Mouse (Mus musculus) adrenal gland, postnatal 10 days (tissue): Measurements from ENCODE around the gene Cttnbp2nl. TPM values are rescaled to one million over a fixed set of nuclear protein-coding genes. Genes with fewer than 3 reads are reported as not detected.

ENCODE experiments used
- DNase-seq: peaks from one replicate; pipeline ENCODE4 v3.0.0; 2021; ENCODE audit warnings: mixed read lengths
- total RNA-seq, 2 experiments: library from RNA; stranded (reverse); gene quantifications; 2 replicates each; pipeline ENCODE4 v1.2.3; 2021

The Cttnbp2nl gene
- total RNA-seq, 2 experiments from 2014 or later = 22.3 to 29.2 TPM

DNA sequence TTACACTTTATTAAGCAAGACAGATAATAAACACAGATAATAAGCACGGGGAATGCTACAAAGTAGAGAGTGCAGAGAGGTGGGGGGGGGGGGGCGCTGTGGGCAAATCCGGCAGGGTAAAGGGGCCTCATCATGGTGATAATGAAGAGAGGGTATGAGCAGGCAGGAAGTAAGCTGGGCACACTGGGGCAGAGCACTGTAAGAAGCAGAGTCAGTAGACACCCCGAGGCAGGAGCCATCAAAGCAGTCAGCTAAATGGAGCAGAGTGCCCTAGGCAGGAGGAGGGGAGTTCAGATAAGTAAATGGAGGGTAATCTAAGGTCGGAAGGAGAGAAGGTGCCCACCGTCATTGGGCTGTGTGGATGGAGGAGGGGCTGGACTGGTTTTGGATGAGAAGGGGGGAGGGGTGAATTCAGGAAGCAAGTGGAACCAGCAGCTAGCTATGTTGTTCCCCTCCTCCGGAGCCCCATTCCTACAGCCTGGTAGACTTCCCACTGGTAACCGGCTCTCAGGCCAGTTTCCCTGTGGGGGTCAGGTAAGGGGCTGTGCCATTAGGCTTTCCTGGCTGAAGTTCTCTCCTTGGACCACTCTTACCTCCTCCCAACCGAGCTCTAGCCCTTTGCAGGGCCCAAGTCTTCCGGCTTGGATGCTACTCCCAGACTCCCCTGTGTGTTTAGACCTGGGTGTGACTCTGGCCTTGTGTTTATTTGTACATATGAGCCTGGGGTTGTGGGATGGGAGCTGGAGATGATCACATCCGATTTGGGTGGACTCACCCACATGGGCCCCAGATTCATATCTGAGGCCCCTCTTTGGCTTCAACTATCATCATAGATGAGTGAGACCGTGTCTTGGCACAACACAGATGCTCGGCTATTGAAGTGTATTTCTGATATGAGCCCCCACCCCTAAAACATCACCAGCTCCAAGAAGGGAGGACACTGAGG, 89.3 kb downstream of the Cttnbp2nl start:
- DNase-seq = no peak

DNA sequence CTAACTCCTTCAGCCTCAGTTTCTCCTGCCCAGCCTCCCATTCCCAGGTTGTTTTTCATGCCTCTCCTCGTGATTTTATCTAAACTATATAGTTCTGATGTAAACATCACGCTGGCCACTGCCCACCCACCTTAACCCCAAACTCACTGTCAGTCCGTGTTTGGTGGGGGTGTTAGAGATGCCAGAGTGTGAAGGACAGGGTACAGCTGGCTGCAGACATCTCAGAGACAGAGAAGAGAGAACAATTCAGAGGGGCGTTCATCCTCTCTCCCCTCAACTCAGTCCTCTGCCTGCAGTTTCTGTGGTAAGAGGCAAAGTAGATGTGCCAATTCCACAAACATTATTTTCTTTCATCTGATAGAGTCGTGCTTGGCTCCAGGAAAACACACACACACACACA, 90.1 kb downstream of the Cttnbp2nl start:
- DNase-seq = no peak

DNA sequence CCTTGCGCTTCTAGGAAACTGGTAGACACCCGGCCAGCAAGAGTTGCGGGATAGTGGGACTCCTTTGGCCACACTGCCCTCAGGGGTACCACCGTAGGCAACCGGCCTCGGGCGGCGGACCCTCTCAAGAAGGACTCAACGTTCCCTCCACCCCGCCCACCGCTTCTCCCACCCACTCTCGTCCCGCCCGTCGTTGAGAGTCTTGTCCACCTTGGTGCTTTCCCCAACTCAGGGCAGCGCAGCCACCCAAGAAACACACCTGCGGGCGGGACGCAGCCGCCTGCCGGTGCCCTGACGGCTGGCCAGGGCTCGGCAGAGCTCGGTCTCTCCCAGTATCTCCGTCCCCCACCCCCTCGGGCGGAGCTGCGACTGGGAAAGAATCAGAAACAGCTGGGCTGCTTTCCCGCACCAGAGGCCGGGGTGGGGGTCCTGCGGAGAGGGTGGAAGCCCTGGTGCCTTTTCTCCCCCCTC, 90.8 kb downstream of the Cttnbp2nl start:
- peak; percentile 44 for DNase-seq

DNA sequence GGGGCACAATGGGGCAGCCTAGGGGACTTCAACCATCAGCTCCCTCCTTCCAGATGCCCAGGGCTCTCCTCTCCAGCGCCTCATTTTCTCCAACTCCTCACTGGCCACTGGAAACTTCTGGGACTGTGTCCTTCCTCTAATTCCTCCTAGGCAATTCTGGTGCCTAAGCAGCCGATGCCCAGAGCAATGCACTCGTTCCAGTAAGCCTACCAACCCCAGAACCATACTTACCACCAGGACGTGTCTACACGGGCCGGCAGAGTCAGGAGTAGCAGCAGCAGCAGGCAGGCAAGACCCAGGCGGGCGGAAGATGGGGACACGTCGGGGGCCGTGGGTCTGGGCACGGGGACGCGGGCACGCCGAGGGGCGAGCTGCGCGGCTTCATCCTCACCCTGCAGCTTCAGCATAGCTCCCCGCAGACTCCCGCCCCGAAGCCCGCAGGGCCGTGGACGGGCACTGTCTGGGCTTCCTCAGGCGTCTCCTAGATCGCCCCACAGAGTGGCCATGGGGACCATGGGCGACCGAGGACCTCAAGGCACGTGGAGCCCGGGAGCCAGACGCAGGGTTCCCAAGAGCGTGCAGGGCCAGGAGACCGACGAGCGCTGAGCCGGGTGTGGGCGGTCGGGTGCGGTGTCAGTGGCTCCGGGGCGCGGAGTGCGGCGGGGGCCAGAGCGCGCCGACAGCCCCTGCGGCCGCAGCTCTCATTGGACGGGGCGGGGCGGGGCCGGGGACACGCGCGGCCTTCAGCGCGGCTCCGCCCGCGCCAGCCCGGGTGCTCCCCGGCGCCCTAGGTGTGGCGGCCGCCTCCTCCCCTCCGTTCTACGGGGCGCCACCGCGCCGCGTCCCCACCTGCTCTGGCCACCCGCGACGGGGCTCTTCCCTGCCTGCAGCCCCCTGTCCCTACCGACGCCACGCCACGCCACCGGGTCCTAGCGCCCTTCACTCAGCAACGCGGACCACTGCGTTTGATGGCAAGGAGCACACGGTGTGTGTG, 91.6 kb downstream of the Cttnbp2nl start, which contains the start of gene Wnt2b:
Wnt2b (minus strand) TSS at position 856 of the 994 bp plus-strand sequence.
- peak; percentile 59 for DNase-seq

DNA sequence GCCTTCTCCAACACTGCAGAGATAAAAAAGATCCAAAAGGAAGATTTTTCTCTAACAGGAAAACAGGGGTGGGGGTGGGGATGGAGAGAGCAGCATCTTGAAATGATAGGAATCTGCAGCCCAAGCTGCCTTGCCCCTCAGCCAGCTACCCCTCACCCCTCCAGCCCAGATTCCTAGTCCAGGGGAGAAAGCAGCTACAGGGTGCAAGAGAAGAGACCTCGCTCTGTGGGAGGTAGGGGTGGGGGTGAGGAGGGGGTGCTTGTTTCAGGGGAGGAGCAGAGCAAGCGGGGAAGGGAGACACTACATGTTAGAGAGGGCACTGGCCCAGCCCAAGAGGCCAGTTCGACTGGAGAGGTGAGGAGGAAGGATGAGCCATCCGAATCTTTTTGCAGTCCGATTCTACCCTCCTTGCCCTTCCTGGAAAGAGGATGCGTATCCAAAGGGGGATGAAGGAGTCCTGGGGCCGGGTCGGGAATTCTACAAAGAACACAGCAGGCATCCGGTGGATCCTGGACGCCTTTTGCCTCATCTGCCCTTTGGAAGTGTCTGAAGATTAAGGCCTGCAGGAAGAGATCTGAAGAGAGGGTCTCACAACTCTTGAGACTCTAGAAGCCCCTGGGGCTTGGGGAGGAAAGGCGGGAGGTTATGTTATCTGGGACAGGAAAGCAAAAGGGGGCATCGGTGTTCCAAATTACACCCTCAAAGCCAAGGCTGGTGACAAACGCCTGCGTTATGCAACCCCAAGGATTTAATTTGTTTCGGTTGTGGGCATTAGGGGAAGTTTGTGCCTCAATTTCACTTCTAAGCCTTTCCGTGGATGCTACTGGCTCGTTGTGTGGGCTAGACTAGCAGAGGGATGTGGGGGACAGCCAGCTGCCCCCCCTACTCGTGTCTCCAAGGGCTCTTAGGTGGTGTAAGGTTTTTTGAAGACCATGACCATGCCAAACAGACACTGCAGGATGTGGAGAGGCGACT, 92.6 kb downstream of the Cttnbp2nl start:
- no peak for DNase-seq

DNA sequence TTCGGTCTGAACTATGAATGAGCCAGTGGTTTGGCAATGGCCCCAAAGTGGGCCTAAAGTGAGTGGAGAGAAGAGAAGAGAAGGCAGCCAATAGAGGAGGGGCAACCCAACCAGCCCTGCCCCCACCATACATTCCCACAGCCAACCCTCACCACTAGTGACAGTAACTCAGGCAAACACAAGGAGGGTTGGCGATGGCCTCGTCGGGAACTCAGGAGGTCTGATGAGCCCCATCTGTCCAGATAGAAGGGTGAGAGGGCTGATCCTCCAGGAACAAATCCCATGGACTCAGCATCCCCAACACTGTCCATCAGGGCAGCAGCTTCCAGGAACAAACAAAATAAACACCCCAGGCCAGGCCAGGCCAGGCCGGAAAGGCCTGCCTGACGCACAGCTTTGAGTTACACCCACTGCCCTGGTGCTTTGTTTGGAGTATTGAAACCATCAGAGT, 96.8 kb downstream of the Cttnbp2nl start:
- no peak for DNase-seq

DNA sequence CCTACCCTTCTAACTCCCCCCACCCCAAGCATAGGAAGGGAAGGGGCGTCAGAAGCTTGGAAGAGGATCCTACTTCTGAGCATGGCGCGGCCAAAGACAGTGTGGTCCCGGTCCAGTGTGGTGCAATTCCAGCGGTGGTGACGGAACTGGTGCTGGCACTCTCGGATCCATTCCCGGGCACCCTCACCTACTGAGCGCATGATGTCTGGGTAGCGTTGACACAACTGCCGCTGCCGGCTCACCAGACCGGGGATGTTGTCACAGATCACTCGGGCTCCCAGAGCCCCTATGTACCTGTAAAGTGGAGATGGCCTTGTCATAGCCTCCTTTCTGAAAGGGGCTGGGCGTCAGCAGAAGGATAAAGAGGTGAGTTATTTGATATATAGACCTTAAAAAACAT, 98.4 kb downstream of the Cttnbp2nl start:
- DNase-seq = no peak

DNA sequence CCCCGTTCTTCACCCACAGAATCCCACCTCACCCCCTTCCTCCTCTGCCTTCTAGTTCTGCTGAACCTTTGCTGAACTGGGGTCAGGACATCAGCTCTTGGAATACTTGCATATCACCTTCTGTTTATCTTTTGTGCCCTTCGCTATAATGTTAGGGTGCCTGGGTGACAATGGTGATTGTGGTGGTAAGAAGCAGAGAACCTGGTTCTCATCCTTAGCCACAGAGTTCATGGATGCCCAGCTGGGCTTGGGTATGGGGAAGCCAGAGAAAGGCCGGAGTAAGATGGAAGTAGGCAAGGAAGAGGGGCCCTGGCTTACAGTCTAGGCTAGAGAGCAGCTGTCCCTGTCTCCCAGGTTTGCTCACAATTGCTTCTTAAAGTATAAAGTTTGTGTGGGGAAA, 98.8 kb downstream of the Cttnbp2nl start:
- DNase-seq = no peak

DNA sequence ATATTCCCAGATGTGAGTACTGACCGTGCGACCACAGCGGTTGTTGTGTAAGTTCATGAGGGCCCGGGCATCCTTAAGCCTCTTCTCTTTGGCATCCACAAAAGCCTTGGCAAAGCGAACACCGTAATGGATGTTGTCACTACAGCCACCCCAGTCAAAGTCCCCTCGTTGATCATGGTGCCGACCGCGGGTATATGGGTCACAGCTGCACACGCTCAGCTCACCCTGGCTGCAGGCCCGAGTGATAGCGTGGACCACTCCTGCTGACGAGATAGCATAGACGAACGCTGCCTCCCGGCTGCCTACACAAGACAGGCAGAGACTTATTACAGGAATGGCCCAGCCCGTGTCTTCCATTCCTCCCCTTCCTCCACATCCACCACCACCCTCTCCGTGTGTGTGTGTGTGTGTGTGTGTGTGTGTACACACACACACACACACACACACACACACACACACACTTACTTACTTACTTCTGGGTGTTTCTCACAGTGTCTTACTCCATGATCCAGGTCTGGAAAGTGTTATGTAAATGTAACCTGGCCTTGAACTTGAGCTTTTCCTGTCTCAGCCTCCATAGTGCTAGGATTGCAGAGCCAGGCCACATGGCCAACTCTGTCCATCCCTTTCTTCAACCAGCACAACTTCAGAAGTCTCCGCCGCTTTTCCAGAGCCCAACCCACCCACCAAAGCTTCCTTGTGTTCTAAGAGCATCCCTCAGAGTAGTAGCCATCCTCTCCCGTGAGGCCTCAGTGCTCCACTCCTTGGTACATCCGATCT, 99.9 kb downstream of the Cttnbp2nl start:
- no peak for DNase-seq

Other genes starting within 250 kb of the Cttnbp2nl start
- gene Mov10, start 234.6 kb downstream of the Cttnbp2nl start, total RNA-seq = 10 to 100 TPM; 29.8 to 30.0 TPM
- 10 to 100 TPM; 30.5 to 31.0 TPM for gene St7l, start 189.1 kb downstream of the Cttnbp2nl start, total RNA-seq
- gene Capza1, start 188.6 kb downstream of the Cttnbp2nl start, total RNA-seq = 10 to 100 TPM; 93.3 to 94.3 TPM
- gene Wnt2b, start 91.2 kb downstream of the Cttnbp2nl start, total RNA-seq = 10 to 100 TPM in 1 of 2 experiments, 1 to 10 TPM in 1; 9.8 to 11.0 TPM
- gene 4930564D02Rik, start 13.7 kb upstream of the Cttnbp2nl start, total RNA-seq = not detected